Mouse (Mus musculus) limb, embryonic 12.5 days (tissue): ENCODE data around the gene Mrgprd. TPM values are rescaled to one million over a fixed set of nuclear protein-coding genes. Genes with fewer than 3 reads are reported as not detected.
A peak's percentile ranks its signal among the peaks of the same experiment; 100 is the strongest.

ENCODE experiments used
- ATAC-seq: fragments of 200-750 bp; cut with Nextera tagmentation; 2 replicates; pipeline ENCODE4 v1.8.0; 2017; ENCODE audit warnings: low read depth, moderate TSS enrichment; ENCODE audit not compliant: insufficient number of reproducible peaks, insufficient read depth, low FRiP score, low TSS enrichment
- H3K27ac ChIP-seq: fragments of 300-500 bp; sonication (generic); 2 replicates; pipeline ENCODE4 v1.5.1; 2016; ENCODE audit warnings: mild to moderate bottlenecking, moderate library complexity
- H3K27me3 ChIP-seq: fragments of 300-500 bp; sonication (generic); 2 replicates; pipeline ENCODE4 v1.6.1; 2016; ENCODE audit warnings: mild to moderate bottlenecking, moderate library complexity
- H3K36me3 ChIP-seq: fragments of 300-500 bp; sonication (generic); 2 replicates; pipeline ENCODE4 v1.6.1; 2016; ENCODE audit warnings: mild to moderate bottlenecking, moderate library complexity
- H3K4me1 ChIP-seq: fragments of 300-500 bp; sonication (generic); replicated peaks from 2 replicates; pipeline ENCODE4 v1.6.1; 2016
- H3K4me2 ChIP-seq: fragments of 300-500 bp; sonication (generic); 2 replicates; pipeline ENCODE4 v1.6.1; 2016; ENCODE audit warnings: mild to moderate bottlenecking, moderate library complexity
- H3K4me3 ChIP-seq: fragments of 300-500 bp; sonication (generic); replicated peaks from 2 replicates; pipeline ENCODE4 v1.5.1; 2016; ENCODE audit warnings: mild to moderate bottlenecking
- H3K9ac ChIP-seq: fragments of 300-500 bp; sonication (generic); replicated peaks from 2 replicates; pipeline ENCODE4 v1.6.1; 2016; ENCODE audit warnings: mild to moderate bottlenecking, moderate library complexity
- H3K9me3 ChIP-seq: fragments of 300-500 bp; sonication (generic); 2 replicates; pipeline ENCODE4 v1.6.1; 2016; ENCODE audit warnings: mild to moderate bottlenecking, moderate library complexity
- WGBS: fragments of 180-500 bp; shearing (Covaris S2); methylation state at CpG from one replicate; pipeline ENCODE4 v1.1.7; 2016; 5-methylcytosine and 5-hydroxymethylcytosine counted together
- polyA plus RNA-seq: library from polyadenylated mRNA; unstranded; fragments of >200 nt; fragmentation: Nextera tagmentation; extraction: Ambion mirVana; gene quantifications from 2 replicates; pipeline ENCODE4 v1.2.1, GENCODE M21; 2016

The Mrgprd gene
- polyA plus RNA-seq, 1 experiment from 2014 or later: not detected

DNA sequence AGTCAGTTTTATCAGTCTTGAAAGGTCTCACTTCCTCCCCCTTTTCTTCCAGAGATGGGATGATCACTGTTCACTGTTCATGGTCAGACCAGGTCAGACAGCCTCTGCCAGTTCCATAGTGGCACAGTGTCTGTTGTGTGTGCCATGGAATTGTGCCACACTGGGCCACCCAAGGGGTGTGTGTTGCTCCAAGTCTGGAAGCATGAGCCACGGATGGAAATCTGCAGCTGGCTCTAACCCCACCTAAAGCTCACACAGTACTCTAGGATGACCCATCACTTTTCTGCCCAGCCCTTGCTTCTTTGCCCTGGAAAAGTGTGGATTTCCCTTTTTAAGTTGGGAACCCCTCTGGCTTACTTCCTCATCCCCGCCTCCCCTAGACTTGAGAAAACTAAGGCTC lies 10.5 kb upstream of the Mrgprd start:
- no peak overlapping the region for H3K27ac ChIP-seq
- ATAC-seq: no peak
- peaks cover 26% of the 10 kb centered on the region for H3K4me1 ChIP-seq
- no peaks in the 10 kb centered on the region for H3K36me3 ChIP-seq
- H3K4me2 ChIP-seq: no peak overlapping the region
- no peaks in the 10 kb centered on the region; the same call in 1 of the 2 replicates for H3K27me3 ChIP-seq
- no peak overlapping the region for H3K9ac ChIP-seq
- H3K9me3 ChIP-seq: no peaks in the 10 kb centered on the region
- WGBS: 80% methylated on average over 2 of the region's 2 CpGs
- no peak overlapping the region for H3K4me3 ChIP-seq

- WGBS: 89% methylated on average over 10 of the region's 10 CpGs
- H3K27ac ChIP-seq: no peak overlapping the region
- H3K27me3 ChIP-seq: no peaks in the 10 kb centered on the region
- no peak for ATAC-seq
- H3K9me3 ChIP-seq: no peaks in the 10 kb centered on the region
- H3K9ac ChIP-seq: no peak overlapping the region
- no peaks in the 10 kb centered on the region for H3K36me3 ChIP-seq
- H3K4me2 ChIP-seq: no peak overlapping the region
- H3K4me3 ChIP-seq: no peak overlapping the region
- H3K4me1 ChIP-seq: peaks cover 10% of the 10 kb centered on the region
Measured at GRCm38 (mm10) chr7:145307636-145308035, 7.0 kb upstream of the Mrgprd start.

DNA sequence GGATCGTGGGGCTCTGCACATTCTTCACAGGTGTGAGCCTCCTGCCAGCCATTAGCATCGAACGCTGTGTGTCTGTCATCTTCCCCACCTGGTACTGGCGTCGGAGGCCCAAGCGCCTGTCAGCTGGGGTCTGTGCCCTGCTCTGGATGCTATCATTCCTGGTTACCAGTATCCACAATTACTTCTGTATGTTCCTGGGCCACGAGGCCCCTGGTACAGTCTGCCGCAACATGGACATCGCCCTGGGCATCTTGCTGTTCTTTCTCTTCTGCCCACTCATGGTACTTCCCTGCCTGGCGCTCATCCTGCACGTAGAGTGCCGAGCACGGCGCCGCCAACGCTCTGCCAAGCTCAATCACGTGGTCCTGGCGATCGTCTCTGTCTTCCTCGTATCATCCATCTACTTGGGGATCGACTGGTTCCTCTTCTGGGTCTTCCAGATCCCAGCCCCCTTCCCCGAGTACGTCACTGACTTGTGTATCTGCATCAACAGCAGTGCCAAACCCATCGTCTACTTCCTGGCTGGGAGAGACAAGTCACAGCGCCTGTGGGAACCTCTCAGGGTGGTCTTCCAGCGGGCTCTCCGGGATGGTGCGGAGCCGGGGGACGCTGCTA lies 6.5 kb upstream of the Mrgprd start:
- ATAC-seq: no peak
- H3K27me3 ChIP-seq: no peaks in the 10 kb centered on the region
- H3K4me2 ChIP-seq: no peak overlapping the region
- H3K4me1 ChIP-seq: peaks cover 6% of the 10 kb centered on the region
- no peaks in the 10 kb centered on the region for H3K9me3 ChIP-seq
- no peak overlapping the region for H3K4me3 ChIP-seq
- H3K36me3 ChIP-seq: no peaks in the 10 kb centered on the region
- H3K9ac ChIP-seq: no peak overlapping the region
- no peak overlapping the region for H3K27ac ChIP-seq
- WGBS: 71% methylated on average over 30 of the region's 30 CpGs

GRCm38 (mm10) chr7:145308866-145309265 lies 5.8 kb upstream of the Mrgprd start:
- H3K27ac ChIP-seq: no peak overlapping the region
- ATAC-seq: no peak
- H3K4me3 ChIP-seq: no peak overlapping the region
- WGBS: 69% methylated on average over 4 of the region's 4 CpGs
- H3K9ac ChIP-seq: no peak overlapping the region
- H3K4me1 ChIP-seq: peaks cover 4% of the 10 kb centered on the region; the same call in 1 of the 2 replicates
- no peak overlapping the region for H3K4me2 ChIP-seq
- no peaks in the 10 kb centered on the region for H3K36me3 ChIP-seq
- H3K9me3 ChIP-seq: no peaks in the 10 kb centered on the region
- no peaks in the 10 kb centered on the region for H3K27me3 ChIP-seq

- H3K4me2 ChIP-seq: no peak overlapping the region
- H3K36me3 ChIP-seq: no peaks in the 10 kb centered on the region
- H3K4me3 ChIP-seq: no peak overlapping the region
- WGBS: 60% methylated on average over 1 of the region's 1 CpGs
- no peak overlapping the region for H3K9ac ChIP-seq
- no peak for ATAC-seq
- no peak overlapping the region for H3K27ac ChIP-seq
- no peaks in the 10 kb centered on the region for H3K27me3 ChIP-seq
- H3K9me3 ChIP-seq: no peaks in the 10 kb centered on the region
- peaks cover 4% of the 10 kb centered on the region; the same call in 1 of the 2 replicates for H3K4me1 ChIP-seq
Measured at GRCm38 (mm10) chr7:145309877-145310276, 4.8 kb upstream of the Mrgprd start.

DNA sequence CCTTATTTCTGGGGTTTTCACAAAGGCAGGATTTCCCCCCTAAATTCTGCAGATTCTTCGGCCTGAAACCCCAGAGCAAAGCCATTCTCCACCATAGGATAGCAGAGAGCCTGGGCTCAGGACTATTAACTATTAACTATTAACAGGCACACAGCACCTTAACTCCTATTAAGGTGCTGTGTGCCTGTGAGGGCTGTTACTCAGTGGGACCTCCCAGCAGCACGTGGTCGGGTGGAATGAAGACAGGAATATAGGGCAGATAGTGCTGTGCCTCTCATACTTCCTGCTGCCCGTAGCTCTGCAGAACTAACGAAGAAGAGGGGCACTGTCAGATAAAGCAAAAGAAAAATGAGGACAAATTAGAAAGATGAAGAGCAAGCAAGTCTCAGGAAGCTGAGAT lies 4.1 kb upstream of the Mrgprd start:
- H3K4me1 ChIP-seq: peaks cover 4% of the 10 kb centered on the region; the same call in 1 of the 2 replicates
- no peak overlapping the region for H3K4me2 ChIP-seq
- H3K36me3 ChIP-seq: no peaks in the 10 kb centered on the region
- no peak overlapping the region for H3K27ac ChIP-seq
- 71% methylated on average over 5 of the region's 5 CpGs for WGBS
- H3K27me3 ChIP-seq: 0 out of 2 replicates have a peak, but pooled peaks cover under 1% of the 10 kb centered on the region
- H3K4me3 ChIP-seq: no peak overlapping the region
- H3K9me3 ChIP-seq: no peaks in the 10 kb centered on the region
- H3K9ac ChIP-seq: no peak overlapping the region
- ATAC-seq: no peak

GRCm38 (mm10) chr7:145312137-145312536 lies 2.5 kb upstream of the Mrgprd start:
- WGBS: 87% methylated on average over 3 of the region's 3 CpGs
- Histone ChIP-seq H3K4me1 (peaks cover 4% of the 10 kb centered on the region; the same call in 1 of the 2 replicates), H3K4me2 (no peak overlapping the region), H3K9ac (no peak overlapping the region), H3K9me3 (no peaks in the 10 kb centered on the region), H3K27me3 (0 out of 2 replicates have a peak, but pooled peaks cover 4% of the 10 kb centered on the region), H3K4me3 (no peak overlapping the region), H3K36me3 (no peaks in the 10 kb centered on the region), H3K27ac (no peak overlapping the region)
- no peak for ATAC-seq

DNA sequence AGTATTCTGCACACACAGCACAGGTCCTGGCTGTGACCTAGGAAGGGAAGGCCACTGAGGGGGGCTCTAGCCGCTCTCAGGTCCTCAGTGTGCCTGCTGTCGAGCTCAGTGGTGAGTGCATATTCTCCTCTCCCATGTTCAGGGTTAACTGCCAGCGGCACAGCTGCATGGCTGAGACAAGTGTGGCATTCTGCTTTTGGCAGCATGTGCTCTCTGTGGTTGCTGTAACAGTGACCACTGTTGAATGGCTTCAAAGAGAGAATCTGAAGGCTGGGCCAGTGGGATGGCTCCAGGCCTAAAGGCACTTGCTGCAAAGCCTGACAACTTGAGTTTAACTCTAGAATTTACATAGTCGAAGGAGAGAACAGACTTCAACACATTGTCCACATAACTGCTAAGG lies 2.9 kb downstream of the Mrgprd start:
- Histone ChIP-seq H3K27ac (no peak overlapping the region), H3K36me3 (no peaks in the 10 kb centered on the region), H3K27me3 (0 out of 2 replicates have a peak, but pooled peaks cover 4% of the 10 kb centered on the region), H3K9me3 (no peaks in the 10 kb centered on the region), H3K9ac (no peak overlapping the region), H3K4me3 (no peak overlapping the region), H3K4me1 (no peaks in the 10 kb centered on the region), H3K4me2 (no peak overlapping the region)
- WGBS: 75% methylated on average over 4 of the region's 4 CpGs
- no peak for ATAC-seq

DNA sequence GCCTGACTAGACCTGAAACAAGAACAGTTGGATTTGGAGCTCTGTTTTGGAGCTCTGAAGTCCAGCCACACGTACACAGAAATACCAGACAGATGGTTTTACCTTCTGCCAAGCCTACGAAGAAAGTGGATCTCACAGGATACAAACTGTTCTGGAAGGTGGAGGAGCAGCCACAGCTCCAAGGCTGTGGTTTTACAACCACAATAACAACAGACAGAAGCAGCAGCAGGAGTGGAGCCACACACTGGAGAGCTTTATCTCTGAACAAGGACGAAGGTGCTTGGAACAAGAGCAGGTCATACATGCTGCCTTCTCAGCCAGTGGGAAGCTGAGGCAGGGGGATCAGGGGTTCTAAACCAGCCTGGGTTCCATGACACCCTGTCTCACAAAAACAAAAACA lies 4.8 kb downstream of the Mrgprd start:
- H3K27ac ChIP-seq: no peak overlapping the region
- H3K36me3 ChIP-seq: no peaks in the 10 kb centered on the region
- no peak overlapping the region for H3K4me3 ChIP-seq
- H3K27me3 ChIP-seq: 0 out of 2 replicates have a peak, but pooled peaks cover 4% of the 10 kb centered on the region
- no peaks in the 10 kb centered on the region for H3K4me1 ChIP-seq
- no peak for ATAC-seq
- H3K9ac ChIP-seq: no peak overlapping the region
- H3K4me2 ChIP-seq: no peak overlapping the region
- WGBS: 50% methylated on average over 3 of the region's 3 CpGs
- H3K9me3 ChIP-seq: no peaks in the 10 kb centered on the region

DNA sequence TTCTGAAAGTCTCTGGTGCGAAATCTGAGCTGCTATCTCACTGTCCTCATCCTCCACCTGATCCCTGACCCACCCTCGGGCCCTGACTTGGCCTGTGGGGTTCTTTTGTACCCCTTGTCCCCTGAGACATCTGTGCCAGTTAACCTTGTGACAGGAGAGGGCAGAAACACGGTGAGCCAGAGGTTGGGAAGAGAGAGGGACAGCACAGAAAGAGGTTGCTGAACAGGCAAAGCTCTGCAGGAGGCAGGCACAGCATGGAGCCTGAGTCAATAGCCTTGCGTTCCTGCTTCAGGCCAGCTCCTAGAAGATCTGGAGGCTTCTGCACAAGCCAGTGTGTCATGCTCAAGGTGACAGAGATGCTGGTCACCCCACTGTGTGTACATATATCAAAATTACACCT lies 9.0 kb downstream of the Mrgprd start:
- no peak overlapping the region for H3K4me3 ChIP-seq
- H3K4me1 ChIP-seq: no peaks in the 10 kb centered on the region
- no peaks in the 10 kb centered on the region for H3K9me3 ChIP-seq
- ATAC-seq: no peak
- H3K4me2 ChIP-seq: no peak overlapping the region
- 36% methylated on average over 4 of the region's 4 CpGs for WGBS
- no peak overlapping the region for H3K27ac ChIP-seq
- no peak overlapping the region for H3K9ac ChIP-seq
- H3K36me3 ChIP-seq: no peaks in the 10 kb centered on the region
- no peaks in the 10 kb centered on the region for H3K27me3 ChIP-seq

GRCm38 (mm10) chr7:145325697-145326096 lies 11.1 kb downstream of the Mrgprd start:
- WGBS: 23% methylated on average over 2 of the region's 2 CpGs

GRCm38 (mm10) chr7:145329982-145330381 lies 15.3 kb downstream of the Mrgprd start:
- peak overlapping the region; percentile 84 for H3K27ac ChIP-seq
- no peak for ATAC-seq
- H3K9me3 ChIP-seq: no peaks in the 10 kb centered on the region

More at GRCm38 (mm10) chr7:145325697-145326096, 11.1 kb downstream of the Mrgprd start:
- no peak for ATAC-seq
- Histone ChIP-seq H3K9me3 (no peaks in the 10 kb centered on the region), H3K27ac (no peak overlapping the region), H3K4me3 (no peak overlapping the region), H3K9ac (no peak overlapping the region), H3K27me3 (no peaks in the 10 kb centered on the region), H3K4me2 (no peak overlapping the region), H3K4me1 (peaks cover 16% of the 10 kb centered on the region), H3K36me3 (no peaks in the 10 kb centered on the region)

More at GRCm38 (mm10) chr7:145329982-145330381, 15.3 kb downstream of the Mrgprd start:
- Histone ChIP-seq H3K4me1 (peaks cover 38% of the 10 kb centered on the region), H3K9ac (no peak overlapping the region), H3K4me2 (no peak overlapping the region), H3K4me3 (no peak overlapping the region), H3K27me3 (no peaks in the 10 kb centered on the region), H3K36me3 (no peaks in the 10 kb centered on the region)
- WGBS: 33% methylated on average over 2 of the region's 2 CpGs
